Mouse (Mus musculus) G1E (cell line): ENCODE data around the gene Eps8. TPM values are rescaled to one million over a fixed set of nuclear protein-coding genes. Genes with fewer than 3 reads are reported as not detected.

Source experiments
- ATAC-seq: 2 replicates; pipeline ENCODE4 v1.8.0; 2016; ENCODE audit warnings: mild to moderate bottlenecking; ENCODE audit not compliant: insufficient number of reproducible peaks, poor library complexity, low FRiP score, severe bottlenecking; ENCODE audit errors: extremely low read depth
- DNase-seq: peaks from one replicate; pipeline ENCODE4 v3.0.0; 2012; ENCODE audit warnings: low spot score
- H3K27me3 ChIP-seq: 2 replicates; pipeline ENCODE4 v1.6.1; 2012; ENCODE audit warnings: mild to moderate bottlenecking, low read length, inconsistent platforms; ENCODE audit not compliant: insufficient read depth
- H3K36me3 ChIP-seq: replicated peaks from 2 replicates; pipeline ENCODE3; 2012; ENCODE audit warnings: mild to moderate bottlenecking, inconsistent platforms
- H3K4me1 ChIP-seq: 2 replicates; pipeline ENCODE4 v1.6.1; 2012; ENCODE audit warnings: low read depth, low read length, inconsistent platforms, mixed read lengths; ENCODE audit not compliant: insufficient read depth
- H3K4me3 ChIP-seq: 2 replicates; pipeline ENCODE4 v1.5.1; 2012; ENCODE audit warnings: low read depth, mild to moderate bottlenecking, inconsistent platforms, low read length, moderate library complexity, mixed read lengths
- H3K9me3 ChIP-seq: replicated peaks from 2 replicates; pipeline ENCODE4 v1.6.1; 2012; ENCODE audit warnings: inconsistent platforms
- CTCF ChIP-seq: IDR thresholded peaks from 2 replicates; pipeline ENCODE4 v1.5.1; 2012; ENCODE audit warnings: low read depth, low read length, inconsistent platforms, mixed read lengths
- GATA1 ChIP-seq: IDR thresholded peaks from 2 replicates; pipeline ENCODE4 v1.6.1; 2012; ENCODE audit warnings: borderline replicate concordance, low read length, inconsistent platforms, mixed read lengths
- GATA2 ChIP-seq: IDR thresholded peaks from 2 replicates; pipeline ENCODE4 v1.6.1; 2012; ENCODE audit warnings: low read depth, low read length, inconsistent platforms, borderline replicate concordance
- POLR2AphosphoS5 ChIP-seq: IDR thresholded peaks from 2 replicates; pipeline ENCODE4 v1.6.1; 2012; ENCODE audit warnings: low read depth, low read length, inconsistent platforms; ENCODE audit not compliant: insufficient replicate concordance
- TAL1 ChIP-seq: conservative IDR thresholded peaks from 2 replicates; pipeline ENCODE4 v1.6.1; 2012; ENCODE audit warnings: low read depth, low read length, inconsistent platforms, mixed read lengths
- polyA plus RNA-seq: library from polyadenylated mRNA; stranded (reverse); fragments of >175 nt; gene quantifications from 2 replicates; pipeline ENCODE4 v1.2.3, GENCODE M21; 2012
- total RNA-seq, 2 experiments: library from RNA; stranded (forward) in 1 of 2; stranded (reverse) in 1 of 2; fragments of 200-1000 nt in 1 of 2; fragments of >200 nt in 1 of 2; fragmentation: Nextera tagmentation in 1 of 2; gene quantifications; 2 replicates each; pipeline ENCODE4 v1.2.3; 2014 to 2017

Gene Eps8
- total and polyA plus RNA-seq, 3 experiments, result 0.33 TPM; not detected in 2

DNA sequence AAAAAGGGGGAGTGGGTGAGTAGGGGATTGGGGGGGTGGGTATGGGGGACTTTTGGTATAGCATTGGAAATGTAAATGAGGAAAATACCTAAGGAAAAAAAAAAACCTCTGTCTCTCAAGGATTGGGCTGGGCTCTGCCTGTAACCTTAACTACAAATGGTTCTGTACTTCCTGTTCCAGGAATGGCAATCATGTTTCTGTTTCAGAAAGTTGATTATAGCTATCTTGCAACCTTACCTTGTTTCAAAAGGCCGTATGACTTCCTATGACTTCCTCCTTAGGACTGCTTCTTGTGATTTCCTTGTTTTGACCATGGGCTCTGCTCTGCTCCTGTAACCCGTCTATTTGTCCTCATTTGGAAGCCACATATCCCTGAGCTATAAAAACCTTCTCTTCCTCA is 39.6 kb upstream of the Eps8 start:
- Histone ChIP-seq H3K4me3 (no peak overlapping the region), H3K36me3 (no peaks in the 10 kb centered on the region), H3K9me3 (peaks cover 33% of the 10 kb centered on the region), H3K4me1 (no peaks in the 10 kb centered on the region), H3K27me3 (no peaks in the 10 kb centered on the region)
- DNase-seq (no peak), ATAC-seq (no peak)
- TF ChIP-seq POLR2AphosphoS5 (no peak), GATA2 (no peak), TAL1 (no peak), CTCF (no peak), GATA1 (no peak)

DNA sequence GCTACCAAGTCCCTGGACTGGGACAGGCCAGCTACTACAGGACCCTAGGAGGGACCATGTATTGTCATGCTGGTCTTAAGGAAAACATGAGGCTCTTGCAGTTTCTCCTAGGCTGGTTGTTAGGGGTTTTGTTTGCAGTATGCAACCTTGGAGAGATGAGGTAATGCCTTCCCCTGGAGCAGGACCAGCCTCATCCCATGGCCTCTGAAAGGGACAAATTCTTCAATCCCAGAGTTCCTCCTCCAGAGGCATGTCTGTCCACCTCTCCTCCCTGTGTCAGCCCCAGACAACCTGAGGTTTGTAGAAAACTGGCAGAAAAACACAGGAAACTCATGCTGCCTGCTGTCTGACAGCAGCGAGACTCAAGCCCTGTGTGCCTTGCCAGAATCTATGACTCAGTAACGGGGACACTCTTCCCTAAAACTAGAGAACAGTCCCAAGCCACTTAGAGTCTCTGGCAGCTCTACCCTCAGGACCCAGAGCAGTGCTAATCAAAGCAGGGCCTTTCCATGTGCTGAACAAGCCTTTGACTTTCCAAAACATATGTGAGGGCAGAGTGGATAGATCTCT is 36.0 kb upstream of the Eps8 start:
- no peaks in the 10 kb centered on the region for H3K36me3 ChIP-seq
- ATAC-seq (no peak), DNase-seq (no peak)
- H3K4me1 ChIP-seq, result no peaks in the 10 kb centered on the region
- H3K4me3 ChIP-seq, result no peak overlapping the region
- peaks cover 37% of the 10 kb centered on the region for H3K9me3 ChIP-seq
- no peaks in the 10 kb centered on the region for H3K27me3 ChIP-seq
- TF ChIP-seq GATA1, result no peak
- TF ChIP-seq CTCF, result no peak
- no peak for TF ChIP-seq GATA2
- no peak for TF ChIP-seq TAL1
- TF ChIP-seq POLR2AphosphoS5, result no peak

DNA sequence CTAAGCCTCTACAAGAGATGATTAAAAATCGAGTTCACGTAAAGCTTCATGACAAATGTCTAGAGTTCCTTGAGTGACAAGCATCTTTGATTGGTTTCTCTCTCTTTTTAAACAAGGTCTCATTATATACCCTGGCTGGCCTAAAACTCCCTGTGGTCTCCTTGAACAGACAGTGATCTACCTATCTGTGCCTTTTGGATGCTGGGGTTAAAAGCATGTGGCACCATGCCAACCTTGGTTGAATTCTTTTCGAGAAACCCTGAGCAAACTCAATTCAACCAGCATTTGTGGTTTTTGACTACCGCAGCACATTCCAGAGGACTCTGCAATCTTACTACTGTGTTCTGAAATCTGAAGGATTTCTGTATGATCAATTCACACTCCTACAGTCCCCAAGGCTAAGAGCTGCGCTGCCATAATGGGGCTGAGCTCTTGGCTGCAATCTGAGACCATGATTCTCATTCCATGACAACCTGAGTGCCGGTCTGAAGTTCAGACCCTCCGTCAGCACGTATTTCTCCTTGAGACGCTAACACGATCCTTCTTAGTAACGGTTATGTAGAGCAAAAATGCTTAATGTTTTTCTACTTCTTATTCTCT is 33.9 kb upstream of the Eps8 start:
- ATAC-seq (no peak), DNase-seq (no peak)
- Histone ChIP-seq H3K4me3 (no peak overlapping the region), H3K27me3 (no peaks in the 10 kb centered on the region), H3K36me3 (no peaks in the 10 kb centered on the region), H3K4me1 (no peaks in the 10 kb centered on the region), H3K9me3 (peaks cover 33% of the 10 kb centered on the region)
- no peak for TF ChIP-seq GATA2
- TF ChIP-seq TAL1, result no peak
- no peak for TF ChIP-seq CTCF
- no peak for TF ChIP-seq POLR2AphosphoS5

DNA sequence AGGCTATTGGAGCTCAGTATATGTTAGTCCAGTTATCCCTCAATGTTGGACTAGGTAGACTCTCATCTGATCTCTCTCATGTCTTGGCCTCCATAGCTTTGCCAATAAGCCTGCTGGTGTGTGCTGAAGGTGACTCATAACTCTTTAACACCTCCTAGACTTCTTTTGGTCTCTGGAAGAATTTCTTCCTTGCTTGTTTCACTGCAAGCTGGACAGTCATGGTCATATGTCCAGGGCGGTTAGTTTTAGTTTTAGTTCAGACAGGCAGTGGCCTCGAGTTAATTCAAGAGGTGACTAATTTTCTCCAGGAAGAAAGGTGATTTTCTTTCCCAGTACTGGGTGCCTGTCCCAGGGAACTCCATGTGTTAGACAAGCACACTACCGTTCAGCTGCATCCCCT is 33.4 kb upstream of the Eps8 start:
- ATAC-seq (no peak), DNase-seq (no peak)
- Histone ChIP-seq H3K27me3 (no peaks in the 10 kb centered on the region), H3K4me1 (no peaks in the 10 kb centered on the region), H3K9me3 (peaks cover 32% of the 10 kb centered on the region), H3K4me3 (no peak overlapping the region), H3K36me3 (no peaks in the 10 kb centered on the region)
- TF ChIP-seq CTCF (no peak), POLR2AphosphoS5 (no peak), GATA1 (no peak), GATA2 (no peak), TAL1 (no peak)

DNA sequence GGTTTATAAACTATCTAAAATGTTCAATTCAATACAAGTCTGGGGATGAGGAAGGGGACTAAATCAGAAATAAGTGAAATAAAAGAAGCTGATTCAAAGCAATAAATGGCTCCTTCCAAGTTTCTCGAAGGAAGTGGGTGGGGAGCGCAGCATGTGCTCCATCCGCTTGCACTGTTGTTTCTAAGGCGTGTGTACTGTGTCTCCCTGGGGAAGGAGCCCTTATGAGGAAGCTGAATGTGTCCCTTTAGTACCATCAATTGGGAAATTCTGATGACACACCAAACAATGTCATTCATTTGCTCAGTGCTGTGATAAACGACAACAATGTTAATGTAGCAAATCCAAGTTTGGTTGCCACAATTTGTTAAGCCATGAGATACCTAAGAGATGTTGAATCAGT is 33.0 kb upstream of the Eps8 start:
- H3K4me1 ChIP-seq, result no peaks in the 10 kb centered on the region
- TF ChIP-seq CTCF (no peak), POLR2AphosphoS5 (no peak), TAL1 (no peak), GATA2 (no peak), GATA1 (no peak)
- DNase-seq (no peak), ATAC-seq (no peak)
- no peaks in the 10 kb centered on the region for H3K27me3 ChIP-seq
- no peaks in the 10 kb centered on the region for H3K36me3 ChIP-seq
- H3K9me3 ChIP-seq, result peaks cover 34% of the 10 kb centered on the region
- H3K4me3 ChIP-seq, result no peak overlapping the region

DNA sequence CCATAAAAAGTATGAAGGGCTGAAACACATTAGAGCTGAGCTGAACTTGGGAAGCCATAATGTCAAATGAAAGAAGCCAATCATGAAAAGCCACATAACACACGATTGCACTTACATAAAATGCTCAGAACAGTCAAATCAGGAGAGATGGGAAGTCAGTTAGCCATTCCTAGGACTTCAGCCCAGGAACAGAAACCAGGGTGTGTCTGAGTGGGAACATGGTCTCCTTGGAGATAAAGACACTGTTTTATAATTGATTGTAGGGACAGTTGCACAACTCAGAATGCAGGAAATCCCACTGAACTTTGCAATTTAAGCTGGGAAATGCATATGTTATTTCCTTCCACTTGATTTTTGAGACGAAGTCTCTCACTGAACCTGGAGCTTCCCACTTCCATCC is 28.0 kb upstream of the Eps8 start:
- Histone ChIP-seq H3K4me1 (no peaks in the 10 kb centered on the region), H3K27me3 (no peaks in the 10 kb centered on the region), H3K4me3 (no peak overlapping the region), H3K36me3 (no peaks in the 10 kb centered on the region), H3K9me3 (peaks cover 29% of the 10 kb centered on the region)
- TF ChIP-seq POLR2AphosphoS5 (no peak), GATA2 (no peak), TAL1 (no peak), CTCF (no peak), GATA1 (no peak)
- DNase-seq, result no peak
- no peak for ATAC-seq
